Mouse (Mus musculus): ENCODE results near the gene Tmem132c.
"Not testable (repeated sequence)": the region's sequence is repeated elsewhere in the genome, so short reads cannot be mapped to it uniquely, and the experiment has no call there.

Gene Tmem132c

GRCm38 (mm10) chr5:127339016-127339435, 97.4 kb downstream of the Tmem132c start:
- in situ Hi-C loops (cut with MboI, MseI): no loop called here

DNA sequence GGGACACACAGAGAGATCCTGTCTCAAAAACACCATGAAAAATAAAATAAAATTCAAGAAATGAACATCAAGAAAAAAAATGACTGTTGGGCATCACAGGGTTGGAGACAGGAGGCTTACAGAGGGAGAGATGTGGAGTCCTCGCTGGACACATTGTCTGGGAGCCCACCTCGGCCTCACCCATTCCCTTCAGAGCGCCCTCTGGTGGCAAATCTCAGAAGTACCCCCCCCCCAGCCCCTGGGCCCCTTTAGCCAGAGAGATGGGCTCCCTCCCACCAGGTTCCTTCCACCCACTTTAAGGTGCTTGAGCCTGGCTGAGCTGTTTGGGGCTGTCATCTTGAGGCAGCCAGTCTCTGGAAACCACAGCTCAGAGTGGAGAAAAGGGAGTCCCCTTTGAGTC, 99.5 kb downstream of the Tmem132c start:
- in situ Hi-C loops (cut with MboI, MseI): no loop called here

DNA sequence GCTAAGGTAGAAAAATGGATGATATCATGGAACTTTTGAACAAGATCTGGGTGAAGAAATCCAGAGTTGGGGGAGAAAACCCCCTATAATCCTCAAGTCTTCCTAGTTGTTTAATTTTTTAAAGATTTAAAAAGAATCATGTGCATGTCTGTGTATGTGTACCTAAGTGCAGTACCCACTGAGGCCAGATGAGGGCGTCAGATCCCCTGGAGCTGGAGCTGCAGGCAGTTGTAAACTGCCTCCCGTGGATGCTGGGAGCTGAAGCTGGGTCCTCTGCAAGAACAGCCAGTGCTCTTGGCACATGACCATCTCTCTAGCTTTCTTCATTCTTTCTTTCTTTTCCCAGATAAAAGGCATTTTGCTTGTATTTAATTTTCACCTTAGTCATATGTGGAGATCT, 103.1 kb downstream of the Tmem132c start:
- in situ Hi-C loops (cut with MboI, MseI): no loop called here

- in situ Hi-C loops (cut with MboI, MseI): no loop called here
Observed at GRCm38 (mm10) chr5:127346364-127346763, 104.8 kb downstream of the Tmem132c start.

DNA sequence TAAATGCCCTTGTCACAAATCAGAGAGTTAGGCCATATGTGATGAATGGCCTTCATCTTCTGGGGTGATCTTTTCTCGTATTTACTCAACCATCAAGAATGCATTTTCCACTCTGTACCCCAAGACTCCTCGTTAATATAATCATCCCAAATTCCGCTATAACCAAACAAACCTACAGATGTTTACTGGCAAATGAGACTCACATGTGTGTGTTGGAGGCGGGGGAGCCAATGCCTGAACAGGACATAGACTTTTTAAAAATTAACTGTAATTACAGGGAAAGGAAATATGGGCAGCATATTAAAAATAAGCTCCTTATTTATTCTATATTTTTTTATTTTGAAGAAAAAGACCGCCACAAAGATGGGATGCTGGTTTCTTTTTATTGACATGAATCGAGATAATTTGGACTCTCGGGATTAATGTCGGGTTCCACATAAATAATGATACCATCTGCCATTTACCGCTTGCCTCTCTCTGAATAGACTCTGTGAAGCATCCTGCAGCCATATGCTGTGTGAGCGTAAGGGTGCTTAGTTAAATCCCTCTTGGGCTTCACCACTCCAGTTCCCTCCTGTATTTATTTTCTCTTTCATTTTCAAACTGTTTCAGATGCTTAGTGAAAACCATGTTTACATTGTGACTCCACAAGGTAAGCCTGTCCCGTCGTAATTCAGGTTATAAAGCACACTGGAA, 105.6 kb downstream of the Tmem132c start:
- in situ Hi-C loops (cut with MboI, MseI): no loop called here

GRCm38 (mm10) chr5:127349221-127350065, 107.8 kb downstream of the Tmem132c start:
- in situ Hi-C loops (cut with MboI, MseI): no loop called here

GRCm38 (mm10) chr5:127353002-127353401, 111.4 kb downstream of the Tmem132c start:
- in situ Hi-C loops (cut with MboI, MseI): no loop called here

DNA sequence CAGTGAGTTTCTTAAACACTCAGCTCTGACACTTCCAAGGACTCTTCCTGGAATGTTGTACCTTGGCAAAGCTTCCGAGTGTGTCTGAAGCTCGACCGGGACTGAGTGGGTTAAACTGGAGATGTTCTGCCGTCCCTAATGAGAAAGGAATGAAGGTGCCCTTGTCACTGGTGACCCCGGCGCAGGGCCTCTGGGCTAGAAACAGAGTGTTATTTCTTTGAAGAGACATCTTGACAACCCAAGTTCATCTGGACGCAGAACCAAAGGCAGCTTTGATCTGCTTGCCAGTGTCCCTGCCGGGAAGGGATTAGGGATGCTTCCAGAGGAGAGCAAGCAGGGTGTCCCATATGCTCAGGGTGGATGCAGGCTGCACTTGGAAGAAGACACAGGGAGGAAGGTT, 114.2 kb downstream of the Tmem132c start:
- in situ Hi-C loops (cut with MboI, MseI): no loop called here

DNA sequence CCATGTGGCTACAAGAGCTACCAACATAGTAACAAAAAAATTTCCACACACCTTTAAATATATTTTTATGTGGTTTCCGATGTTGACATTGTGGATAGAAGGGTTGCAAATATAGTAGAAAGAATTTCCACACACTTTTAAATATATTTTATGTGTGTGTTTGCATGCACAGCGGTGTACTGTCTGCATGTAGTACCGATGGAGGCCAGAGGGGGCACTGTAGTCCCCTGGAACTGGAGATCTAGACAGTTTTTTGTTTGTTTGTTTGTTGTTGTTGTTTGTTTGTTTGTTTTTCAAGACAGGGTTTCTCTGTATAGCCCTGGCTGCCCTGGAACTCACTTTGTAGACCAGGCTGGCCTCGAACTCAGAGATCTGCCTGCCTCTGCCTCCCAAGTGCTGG, 116.3 kb downstream of the Tmem132c start:
- in situ Hi-C loops (cut with MboI, MseI): not testable (repeated sequence)

GRCm38 (mm10) chr5:127361145-127361544, 119.5 kb downstream of the Tmem132c start:
- in situ Hi-C loops (cut with MboI, MseI): no loop called here

DNA sequence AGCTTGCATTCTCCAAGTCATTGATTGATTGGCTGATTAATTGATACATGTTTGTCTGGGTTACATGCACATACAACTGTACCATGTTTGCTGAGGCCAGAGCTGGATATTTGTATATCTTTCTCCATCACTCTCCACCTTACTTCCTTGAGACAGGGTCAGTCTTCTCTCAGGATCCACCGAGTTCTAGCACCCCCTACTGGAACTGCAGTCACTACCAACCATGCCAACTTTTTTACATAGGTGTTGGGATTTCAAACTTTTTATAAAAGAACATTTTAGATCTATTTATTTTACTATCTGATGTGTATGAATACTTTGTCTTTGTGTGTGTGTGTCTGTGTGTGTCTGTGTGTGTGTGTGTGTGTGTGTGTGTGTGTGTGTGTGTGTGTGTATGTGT, 123.5 kb downstream of the Tmem132c start:
- in situ Hi-C loops (cut with MboI, MseI): no loop called here

GRCm38 (mm10) chr5:127368191-127368590, 126.6 kb downstream of the Tmem132c start:
- in situ Hi-C loops (cut with MboI, MseI): no loop called here

GRCm38 (mm10) chr5:127369812-127370211, 128.2 kb downstream of the Tmem132c start:
- in situ Hi-C loops (cut with MboI, MseI): no loop called here

DNA sequence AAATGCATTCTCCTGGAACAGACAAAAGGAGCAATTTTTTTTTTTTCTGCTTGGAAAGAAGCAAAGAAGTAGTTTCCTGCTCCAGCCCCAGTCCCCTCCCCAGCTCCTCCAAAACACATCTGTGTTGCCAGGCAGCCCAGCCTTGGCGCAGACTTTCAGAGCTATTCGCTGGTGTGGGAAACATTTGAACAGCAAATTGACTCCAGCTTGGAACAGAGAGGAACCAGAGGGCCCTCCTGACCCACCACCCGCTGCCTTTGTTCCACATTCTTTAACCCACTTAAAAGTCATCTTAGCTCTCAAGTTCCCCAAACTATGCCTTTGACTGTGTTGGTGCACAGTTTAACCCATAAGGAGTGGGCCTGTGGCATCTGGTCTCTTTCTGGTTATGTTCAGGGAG, 128.9 kb downstream of the Tmem132c start:
- in situ Hi-C loops (cut with MboI, MseI): no loop called here

GRCm38 (mm10) chr5:127374251-127374650, 132.6 kb downstream of the Tmem132c start:
- in situ Hi-C loops (cut with MboI, MseI): no loop called here

- in situ Hi-C loops (cut with MboI, MseI): no loop called here
Observed at GRCm38 (mm10) chr5:127375654-127376053, 134.0 kb downstream of the Tmem132c start.

DNA sequence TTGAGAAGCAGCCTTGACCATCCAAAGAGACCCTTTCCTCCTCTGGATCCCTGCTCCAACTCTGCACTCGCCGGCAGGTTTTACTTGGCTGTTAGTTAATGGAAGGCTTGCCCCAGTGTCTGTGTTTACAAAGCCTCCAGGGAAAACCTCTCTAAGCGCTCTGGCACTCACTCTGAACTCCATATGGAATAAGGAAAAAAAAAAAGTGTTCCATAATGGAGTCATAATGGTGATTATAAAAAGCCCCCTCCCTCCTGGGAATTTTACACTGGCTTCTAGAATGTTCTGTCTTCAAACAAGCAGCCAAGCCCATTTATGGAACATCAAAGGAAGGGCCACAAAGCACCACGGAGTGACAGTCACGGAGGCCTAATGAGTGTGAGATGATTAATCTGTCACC, 136.9 kb downstream of the Tmem132c start:
- in situ Hi-C loops (cut with MboI, MseI): no loop called here

DNA sequence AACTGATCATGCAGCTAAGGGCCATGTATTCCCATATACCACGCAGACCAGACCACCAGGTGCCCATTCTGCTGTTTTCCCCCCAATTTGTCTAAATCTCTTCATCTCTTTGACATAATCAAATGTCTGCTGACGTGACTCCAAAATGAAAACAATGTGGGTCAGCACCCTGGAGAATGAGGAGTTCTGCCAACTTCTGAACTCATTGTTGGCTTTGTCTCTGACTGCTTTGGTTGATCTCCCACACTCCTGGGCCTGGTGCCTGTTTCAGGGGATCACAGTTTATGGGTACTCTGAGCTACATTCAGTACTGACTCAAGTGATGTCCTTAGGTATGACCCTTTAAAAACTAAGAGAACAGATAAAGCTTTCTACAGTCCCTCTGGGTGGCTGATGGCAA, 137.7 kb downstream of the Tmem132c start:
- in situ Hi-C loops (cut with MboI, MseI): no loop called here

GRCm38 (mm10) chr5:127381216-127381615, 139.6 kb downstream of the Tmem132c start:
- in situ Hi-C loops (cut with MboI, MseI): no loop called here

GRCm38 (mm10) chr5:127382571-127382970, 141.0 kb downstream of the Tmem132c start:
- in situ Hi-C loops (cut with MboI, MseI): no loop called here

DNA sequence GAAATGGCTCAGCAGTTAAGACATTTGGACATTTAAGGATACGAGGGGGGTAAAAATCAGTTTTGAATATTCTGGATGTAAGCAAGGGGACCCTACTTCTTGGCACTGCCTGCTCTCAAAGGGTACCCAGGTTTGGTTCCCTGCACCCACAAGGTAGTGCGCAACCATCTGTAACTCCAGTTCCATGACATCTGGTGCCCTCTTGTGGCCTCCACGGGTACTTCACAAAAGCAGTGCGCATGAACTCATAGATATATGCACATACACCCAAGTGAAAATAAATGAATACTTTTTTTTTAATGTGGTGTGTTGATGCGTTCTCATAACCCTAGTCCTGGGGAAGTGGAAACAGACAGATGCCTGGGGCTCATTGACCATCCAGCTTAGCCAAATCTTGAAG, 149.6 kb downstream of the Tmem132c start:
- in situ Hi-C loops (cut with MboI, MseI): no loop called here

DNA sequence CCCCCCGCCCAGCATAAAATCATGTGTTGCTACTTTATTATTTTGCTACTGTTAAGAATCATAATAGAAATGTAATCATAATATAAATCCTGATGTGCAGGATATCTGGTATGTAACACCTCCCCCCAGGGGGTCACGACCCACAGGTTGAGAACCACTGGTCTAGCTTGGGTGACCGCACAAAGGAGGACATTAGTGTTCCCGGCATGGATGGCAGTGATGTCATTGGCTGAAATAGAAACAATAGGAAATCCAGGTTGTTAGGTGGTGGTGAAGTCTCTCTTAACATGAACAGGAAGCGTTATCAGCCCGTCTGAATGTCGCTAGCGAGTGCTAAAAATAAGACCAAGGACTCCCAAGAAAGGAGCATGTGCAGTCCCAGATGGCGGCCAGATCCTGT, 155.3 kb downstream of the Tmem132c start:
- in situ Hi-C loops (cut with MboI, MseI): no loop called here

DNA sequence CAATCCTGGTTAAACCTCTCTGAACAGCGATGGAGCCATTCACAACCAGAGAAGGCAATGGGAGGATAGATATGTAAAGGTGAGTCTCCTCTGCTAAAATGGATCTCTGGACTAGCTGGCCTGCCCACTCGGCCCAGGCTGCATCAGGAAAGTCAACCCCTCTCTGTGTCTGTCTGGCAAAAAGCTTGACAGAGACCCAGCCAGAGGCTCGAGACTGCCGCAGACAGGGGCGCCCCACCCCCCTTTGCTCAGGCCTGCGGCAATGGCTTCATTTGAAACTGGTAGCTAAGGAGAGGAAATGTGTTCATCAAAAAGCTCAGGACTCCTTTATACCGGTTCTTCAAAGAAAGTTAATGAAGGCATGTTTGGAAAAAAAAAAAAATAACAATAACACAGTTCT, 156.4 kb downstream of the Tmem132c start:
- in situ Hi-C loops (cut with MboI, MseI): no loop called here
